Mouse (Mus musculus): Measurements from ENCODE around the gene Scarb2.

GRCm38 (mm10) chr5:92490779-92491178, 15.9 kb downstream of the Scarb2 start:
- no peak for TF ChIP-seq POLR2A (IDR thresholded peaks at IDR 0.05; ENCODE audit: borderline replicate concordance, control insufficient read depth, low read depth, low read length)
- no peak for TF ChIP-seq CTCF (IDR thresholded peaks at IDR 0.05; ENCODE audit: control insufficient read depth, insufficient read depth, low read length)
